Mouse (Mus musculus) right cerebral cortex, postnatal 14 days (tissue): Measurements from ENCODE around the gene Pkp1.

Source experiments
- DNase-seq: peaks from one replicate; pipeline ENCODE4 v3.0.0; 2022

Pkp1 gene

DNA sequence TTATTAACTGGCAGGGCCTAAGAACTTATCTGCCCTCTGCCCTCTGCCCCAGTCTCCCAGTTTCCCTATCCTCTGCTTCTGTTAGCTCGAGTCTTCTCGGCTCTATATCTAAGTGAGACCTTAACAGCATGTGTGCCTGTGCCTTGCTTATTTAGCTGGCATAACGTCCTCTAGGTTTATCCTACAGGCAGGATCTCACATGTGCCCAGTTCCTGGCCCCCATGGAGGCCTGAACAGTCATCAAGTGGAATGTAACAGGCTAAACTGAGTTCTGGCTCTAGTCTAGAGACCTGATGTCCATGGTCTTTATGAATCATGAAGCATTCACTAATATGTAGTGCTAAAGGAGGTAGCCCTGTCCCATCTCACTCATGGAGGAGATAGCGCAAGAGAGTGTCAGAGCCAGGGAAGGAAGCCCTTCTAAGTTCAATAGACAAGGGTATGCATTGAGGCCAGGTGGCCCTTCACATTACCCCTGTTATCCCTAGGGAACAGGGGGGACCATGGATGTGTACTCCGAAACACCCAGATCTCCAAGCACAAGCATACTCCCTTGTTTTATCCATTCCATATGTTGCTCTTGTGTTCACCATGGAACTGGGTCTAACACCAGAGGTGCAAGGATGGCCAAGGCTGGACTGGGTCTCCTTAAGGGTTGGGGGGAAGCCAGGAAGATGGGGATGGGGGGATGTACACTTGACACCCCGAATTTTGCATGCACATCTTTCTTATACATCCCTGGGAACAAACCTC lies 64.2 kb downstream of the Pkp1 start:
- DNase-seq, result no peak

DNA sequence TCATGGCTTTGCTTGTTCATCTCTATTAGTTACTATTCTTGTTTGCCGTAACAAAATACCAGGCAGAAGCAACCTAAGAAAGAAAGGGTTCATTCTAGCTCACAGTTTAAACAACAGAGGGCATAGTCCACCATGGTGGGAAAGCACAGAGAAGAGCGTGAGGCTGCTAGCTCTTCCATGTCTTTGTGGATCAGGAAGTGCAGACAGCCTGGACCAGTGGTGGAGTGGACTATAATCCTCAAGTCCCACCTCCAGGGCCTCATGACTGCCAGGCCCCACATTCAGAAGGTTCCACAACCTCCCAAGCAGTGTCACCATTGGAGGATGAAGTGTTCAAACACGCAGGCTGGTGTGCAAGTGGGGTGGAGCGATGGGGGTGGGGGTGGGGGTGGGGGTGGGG lies 65.8 kb downstream of the Pkp1 start:
- DNase-seq, result no peak

GRCm38 (mm10) chr1:135852044-135852756 lies 66.8 kb downstream of the Pkp1 start:
- DNase-seq, result no peak

DNA sequence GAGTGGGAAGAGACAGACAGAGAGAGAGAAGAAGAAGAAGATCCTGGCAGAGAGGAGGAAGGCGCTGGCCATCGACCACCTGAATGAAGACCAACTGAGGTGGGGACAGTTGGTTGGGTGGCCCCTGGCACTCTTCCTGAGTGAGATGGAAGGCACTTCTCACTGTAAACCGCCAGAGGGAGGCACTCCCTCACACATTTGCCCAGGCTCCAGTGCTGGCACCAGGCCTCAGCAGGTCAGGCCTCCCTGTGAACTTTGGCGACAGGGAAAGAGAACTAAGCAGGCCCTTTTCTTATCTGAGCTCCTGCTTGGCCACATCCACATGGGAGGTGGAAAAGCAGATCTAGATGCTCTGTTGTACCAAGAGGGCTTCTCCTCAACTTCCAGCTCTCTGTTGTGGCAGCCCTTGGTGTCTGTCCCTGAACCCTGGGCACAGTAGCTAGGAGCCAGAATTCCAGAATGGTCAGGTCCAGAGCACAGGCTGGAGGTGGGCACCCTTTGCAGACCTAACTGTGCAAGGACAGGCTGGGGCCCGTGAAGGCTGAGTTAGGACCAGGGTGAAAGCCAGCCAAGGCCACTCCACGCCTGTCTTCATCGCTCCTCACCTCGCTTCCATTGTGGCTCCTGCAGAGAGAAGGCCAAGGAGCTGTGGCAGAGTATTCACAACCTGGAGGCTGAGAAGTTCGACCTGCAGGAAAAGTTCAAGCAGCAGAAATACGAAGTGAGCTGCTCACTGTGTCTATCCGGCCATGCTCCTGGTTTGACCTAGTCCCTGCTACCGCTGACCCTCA lies 68.1 kb downstream of the Pkp1 start:
- DNase-seq, result peak; percentile 30

GRCm38 (mm10) chr1:135847611-135848351 lies 71.2 kb downstream of the Pkp1 start:
- DNase-seq, result no peak

- DNase-seq, result peak; percentile 46
Observed at GRCm38 (mm10) chr1:135847139-135847562, 71.9 kb downstream of the Pkp1 start.

DNA sequence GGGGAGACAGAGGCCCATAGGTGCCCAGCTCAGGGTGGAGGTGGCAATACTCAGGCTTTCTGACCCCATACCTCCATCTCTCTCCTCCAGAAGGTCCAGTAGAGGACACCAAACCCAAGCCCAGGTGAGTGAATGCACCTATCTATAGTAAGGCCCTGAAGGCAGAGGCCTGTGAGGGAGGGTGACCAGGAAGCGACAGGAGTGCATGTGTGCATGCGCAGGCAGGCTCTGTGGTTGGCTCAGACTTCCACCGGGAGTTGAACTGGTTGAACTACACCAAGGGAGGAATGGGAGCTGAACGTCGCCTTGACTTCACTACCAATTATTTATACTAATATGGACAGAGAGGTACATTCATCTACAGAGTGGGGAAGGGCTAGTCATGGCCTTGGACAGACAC lies 72.4 kb downstream of the Pkp1 start:
- DNase-seq, result no peak

DNA sequence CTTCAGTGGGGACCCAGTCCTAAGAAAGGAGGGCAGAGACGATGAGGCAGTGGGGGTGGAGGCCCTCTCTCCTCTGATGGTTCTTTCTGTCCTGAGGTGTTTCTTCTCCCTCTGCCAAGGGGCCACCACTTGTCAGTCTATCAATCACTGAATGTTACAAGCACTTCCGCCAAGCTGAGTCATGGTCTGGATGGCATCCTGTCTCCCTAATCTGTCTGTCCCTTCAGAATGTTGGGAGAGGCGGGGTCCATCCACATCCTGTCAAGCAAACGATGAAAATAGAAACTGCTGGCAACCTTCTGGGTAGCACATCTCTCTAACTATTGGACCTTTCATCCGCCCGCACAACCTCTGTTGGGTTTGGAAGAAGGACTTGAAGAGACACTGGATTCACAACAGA lies 74.5 kb downstream of the Pkp1 start:
- DNase-seq, result no peak

DNA sequence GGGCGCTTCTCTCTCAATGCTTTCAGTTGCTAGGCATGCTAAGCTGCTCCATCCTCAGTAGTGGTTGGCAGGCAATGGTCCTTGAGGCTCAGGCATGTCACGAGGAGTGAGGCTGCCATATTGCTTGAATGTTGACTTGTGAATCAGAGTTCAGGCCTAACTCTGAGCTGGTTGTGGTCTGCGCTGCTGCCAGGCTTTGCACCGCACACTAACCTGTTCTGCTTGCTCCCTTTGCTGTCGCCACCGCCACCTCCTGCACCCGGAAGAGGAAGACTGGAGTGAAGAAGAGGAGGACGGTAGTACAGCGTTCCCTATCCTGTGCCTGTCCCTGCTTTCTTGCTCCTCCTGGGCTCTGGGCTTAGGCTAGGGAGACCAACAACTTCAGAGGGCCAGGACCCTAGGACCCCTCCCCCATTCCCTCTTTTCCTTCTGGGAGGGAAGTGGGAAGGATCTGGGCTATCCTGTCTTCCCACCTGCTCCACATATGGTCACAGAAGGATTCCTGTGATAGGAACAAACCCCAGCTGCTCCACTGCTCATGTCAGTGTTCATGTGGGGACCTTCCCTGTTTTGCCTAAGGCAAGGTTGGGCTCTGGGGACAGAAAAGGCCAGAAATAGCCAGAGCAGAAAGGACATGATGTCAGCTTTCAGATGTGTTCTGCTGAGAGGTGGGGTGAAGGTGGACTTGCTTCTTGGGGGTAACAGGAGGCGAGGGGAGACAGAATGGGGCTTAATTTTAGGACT lies 75.3 kb downstream of the Pkp1 start:
- no peak for DNase-seq

DNA sequence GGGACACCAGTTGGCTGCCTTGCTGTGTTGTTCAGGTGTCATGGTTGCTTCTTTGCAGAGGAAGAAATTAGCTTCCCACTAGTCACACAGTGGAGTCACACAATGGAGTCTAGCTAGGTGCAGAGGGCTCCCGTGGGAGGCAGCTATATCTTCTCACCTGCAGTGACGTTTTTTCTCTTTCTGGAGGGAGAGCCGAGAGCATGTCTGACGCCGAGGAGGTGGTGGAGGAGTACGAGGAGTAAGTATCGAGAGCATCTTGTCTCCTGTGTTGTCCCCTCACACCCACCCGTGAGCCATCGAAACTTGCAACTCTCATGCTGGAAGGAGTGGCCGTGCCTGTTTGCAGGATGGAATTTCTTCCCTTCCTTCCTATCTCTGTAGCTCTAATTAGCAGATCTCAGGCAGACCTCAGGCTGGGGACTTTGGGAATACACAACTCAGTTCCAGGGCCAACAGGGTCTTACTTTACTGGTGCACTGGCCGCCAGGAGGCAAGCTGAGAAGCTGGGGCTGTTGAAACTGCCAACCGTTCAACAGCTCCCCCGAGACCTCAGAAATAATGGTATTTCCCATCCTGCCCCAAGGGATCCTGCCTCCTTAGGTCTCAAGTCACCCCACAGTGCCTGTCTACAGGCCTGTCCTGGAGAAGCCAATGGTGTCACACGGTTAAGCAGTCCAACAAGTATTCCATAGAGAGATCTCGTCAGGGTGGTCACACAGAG lies 78.2 kb downstream of the Pkp1 start:
- no peak for DNase-seq

GRCm38 (mm10) chr1:135839065-135839464 lies 79.9 kb downstream of the Pkp1 start:
- DNase-seq, result no peak

GRCm38 (mm10) chr1:135838626-135839025 lies 80.4 kb downstream of the Pkp1 start:
- DNase-seq, result no peak

GRCm38 (mm10) chr1:135835716-135836483 lies 83.1 kb downstream of the Pkp1 start, which contains the start of gene Tnnt2:
Gene Tnnt2 (plus strand): TSS chr1:135836354.
- DNase-seq, result no peak

- no peak for DNase-seq
Observed at GRCm38 (mm10) chr1:135834983-135835382, 84.0 kb downstream of the Pkp1 start.

GRCm38 (mm10) chr1:135834206-135834859 lies 84.7 kb downstream of the Pkp1 start:
- no peak for DNase-seq

- DNase-seq, result peak; percentile 28
Observed at GRCm38 (mm10) chr1:135828918-135829317, 90.1 kb downstream of the Pkp1 start.

- no peak for DNase-seq
Observed at GRCm38 (mm10) chr1:135821780-135822179, 97.2 kb downstream of the Pkp1 start.
